Mouse (Mus musculus) monocyte, adult 5-6 weeks (primary cell): ENCODE data around the gene Syt6. TPM values are rescaled to one million over a fixed set of nuclear protein-coding genes. Genes with fewer than 3 reads are reported as not detected.

Source experiments
- total RNA-seq: library from RNA; stranded (forward); fragments of 200-1000, 200-491, 200-594 nt; gene quantifications from 3 replicates; pipeline ENCODE4 v1.2.3, GENCODE M21; 2017

Gene Syt6
- total RNA-seq, 1 experiment from 2014 or later, result not detected

Other genes starting within 250 kb of the Syt6 start
- 0.95 to 1.1 TPM (median 0.97 TPM) in 3 replicates for gene Atg4a-ps, start 70.8 kb downstream of the Syt6 start, total RNA-seq
- gene Olfml3, start 162.8 kb downstream of the Syt6 start, total RNA-seq, result 0.10 to 0.78 TPM (median 0.32 TPM) in 3 replicates
- not detected in 3 replicates for gene Gm10964, start 164.1 kb downstream of the Syt6 start, total RNA-seq
- gene Hipk1, start 216.3 kb downstream of the Syt6 start, total RNA-seq, result 97.7 to 153 TPM (median 113 TPM) in 3 replicates
- gene Dclre1b, start 234.2 kb downstream of the Syt6 start, total RNA-seq, result 13.7 to 24.6 TPM (median 14.9 TPM) in 3 replicates
- gene Ap4b1, start 234.3 kb downstream of the Syt6 start, total RNA-seq, result 23.5 to 31.7 TPM (median 26.6 TPM) in 3 replicates
- 0.49 TPM in 1 of 3 replicates, not detected in the others for gene Gm43064, start 234.3 kb downstream of the Syt6 start, total RNA-seq